Mouse (Mus musculus) adrenal gland (tissue): ENCODE measurements around the gene Zcchc3.

Experiments
- intact Hi-C: fragments of 180-260 bp; cut with DNase I; formaldehyde crosslinking; loops from one replicate; pipeline ENCODE4 v1.15.1; 2025

Zcchc3 gene

GRCm38 (mm10) chr2:152367917-152368316, 46.9 kb downstream of the Zcchc3 start:
- intact Hi-C loops, result loop anchor here (1.0 kb wide), 1 partner anchor 279 kb away; no protein-coding TSS in a partner anchor

GRCm38 (mm10) chr2:152363245-152364147, 51.3 kb downstream of the Zcchc3 start:
- intact Hi-C loops, result no loop called here
